17 mouse cellular contexts compared by ENCODE assay signal in genomic region chr11:75660081-75660590, GRCm38 (mm10). TPM values are rescaled to one million over a fixed set of nuclear protein-coding genes. Genes with fewer than 3 reads are reported as not detected.
DNase-seq lines count a peak whose midpoint lies in the region.
"Had no signal": no experiment of that assay in that cellular context is flagged by ENCODE, and none has a peak within 500 bp of the region (broad histone marks: within the 10 kb centered on the region; RNA-seq: fewer than 3 reads in every experiment).

No protein-coding gene starts in this region.

- H3K27ac ChIP-seq in brown adipose tissue, adult 24 weeks (replicated peaks; ENCODE audit: low read depth, low read length), result peak overlapping the region; percentile 28
- H3K27ac ChIP-seq: embryonic facial prominence, embryonic 13.5 days; forebrain, embryonic 13.5 days; heart, embryonic 13.5 days; hindbrain, postnatal 0 days had no signal

- intact Hi-C loops in heart, postnatal 25 days (cut with DNase I), result no loop called here

- no peak overlapping the region for H3K4me3 ChIP-seq in brown adipose tissue, adult 24 weeks (ENCODE audit: insufficient read depth, low read depth, low read length)
- H3K4me3 ChIP-seq: embryonic facial prominence, embryonic 13.5 days; forebrain, embryonic 13.5 days; heart, embryonic 13.5 days had no signal

- peaks cover 14% of the 10 kb centered on the region for H3K4me1 ChIP-seq in brown adipose tissue, adult 24 weeks (ENCODE audit: control insufficient read depth, insufficient read depth, insufficient read length, low read length)

- peak; percentile 49 to 77 for DNase-seq in adrenal gland, adult (ENCODE audit: inconsistent age in 2 of 2, low spot score in 1 of 2)
- DNase-seq in adrenal gland, adult 18-20 months (ENCODE audit: low spot score in 2 of 2), result no peak
- peak; percentile 5 for DNase-seq in heart, postnatal 4 days
- no peak for DNase-seq in heart, postnatal 25 days (ENCODE audit: low spot score)
- peak; percentile 62 for DNase-seq in adrenal gland, postnatal 10 days
- no peak for DNase-seq in thymus, postnatal 10 days (ENCODE audit: low spot score in 2 of 2)
- DNase-seq: B cell, adult 2 months; cerebellum, adult 9-11 months; forebrain, postnatal 0 days; gastrocnemius, postnatal 14 days; heart, postnatal 14 days; kidney, adult 11 months had no signal

RNA-seq across cellular contexts. Expression of gene Myo1c, which starts 9.8 kb away (rescaled TPM):
- 100 to 1,000 TPM; 144 to 160 TPM for total RNA-seq in adrenal gland, adult 18-20 months (2021)
- total RNA-seq in heart, postnatal 4 days (2021), result 100 to 1,000 TPM; 158 to 160 TPM
- 100 to 1,000 TPM; 119 to 132 TPM for total RNA-seq in heart, postnatal 25 days (2021)
- total RNA-seq in adrenal gland, postnatal 10 days (2021), result 100 to 1,000 TPM; 128 to 132 TPM
- polyA plus RNA-seq in brown adipose tissue, adult 24 weeks (2012; ENCODE audit: insufficient read depth, insufficient read length, missing spikeins), result 65.7 and 72.5 TPM in 2 replicates

RNA-seq across cellular contexts. Expression of gene Crk, which starts 18.9 kb away (rescaled TPM):
- 100 to 1,000 TPM; 115 to 132 TPM for total RNA-seq in adrenal gland, adult 18-20 months (2021)
- 100 to 1,000 TPM; 117 to 123 TPM for total RNA-seq in heart, postnatal 4 days (2021)
- total RNA-seq in heart, postnatal 25 days (2021), result 10 to 100 TPM; 81.3 to 88.2 TPM
- 10 to 100 TPM; 93.2 to 96.5 TPM for total RNA-seq in adrenal gland, postnatal 10 days (2021)
- polyA plus RNA-seq in brown adipose tissue, adult 24 weeks (2012; ENCODE audit: insufficient read depth, insufficient read length, missing spikeins), result 56.9 and 64.4 TPM in 2 replicates

RNA-seq across cellular contexts. Expression of gene Inpp5k, which starts 29.3 kb away (rescaled TPM):
- 10 to 100 TPM; 24.9 to 36.9 TPM for total RNA-seq in adrenal gland, adult 18-20 months (2021)
- 10 to 100 TPM; 23.4 to 26.9 TPM for total RNA-seq in heart, postnatal 4 days (2021)
- 10 to 100 TPM; 27.8 to 29.8 TPM for total RNA-seq in heart, postnatal 25 days (2021)
- total RNA-seq in adrenal gland, postnatal 10 days (2021), result 10 to 100 TPM; 30.7 to 43.0 TPM
- 19.1 and 24.1 TPM in 2 replicates for polyA plus RNA-seq in brown adipose tissue, adult 24 weeks (2012; ENCODE audit: insufficient read depth, insufficient read length, missing spikeins)

Comparison
In these comparisons a context has a peak if more than half of its experiments do, and no peak if none do; other contexts are left out.
1. DNase-seq: peak in adrenal gland, adult (2 of 2), heart, postnatal 4 days (single experiment) and adrenal gland, postnatal 10 days (single experiment); none in adrenal gland, adult 18-20 months (0 of 2), heart, postnatal 25 days (single experiment) and thymus, postnatal 10 days (0 of 2).